Comparison of ENCODE assay signal across 8 mouse cellular contexts in the genomic region with DNA sequence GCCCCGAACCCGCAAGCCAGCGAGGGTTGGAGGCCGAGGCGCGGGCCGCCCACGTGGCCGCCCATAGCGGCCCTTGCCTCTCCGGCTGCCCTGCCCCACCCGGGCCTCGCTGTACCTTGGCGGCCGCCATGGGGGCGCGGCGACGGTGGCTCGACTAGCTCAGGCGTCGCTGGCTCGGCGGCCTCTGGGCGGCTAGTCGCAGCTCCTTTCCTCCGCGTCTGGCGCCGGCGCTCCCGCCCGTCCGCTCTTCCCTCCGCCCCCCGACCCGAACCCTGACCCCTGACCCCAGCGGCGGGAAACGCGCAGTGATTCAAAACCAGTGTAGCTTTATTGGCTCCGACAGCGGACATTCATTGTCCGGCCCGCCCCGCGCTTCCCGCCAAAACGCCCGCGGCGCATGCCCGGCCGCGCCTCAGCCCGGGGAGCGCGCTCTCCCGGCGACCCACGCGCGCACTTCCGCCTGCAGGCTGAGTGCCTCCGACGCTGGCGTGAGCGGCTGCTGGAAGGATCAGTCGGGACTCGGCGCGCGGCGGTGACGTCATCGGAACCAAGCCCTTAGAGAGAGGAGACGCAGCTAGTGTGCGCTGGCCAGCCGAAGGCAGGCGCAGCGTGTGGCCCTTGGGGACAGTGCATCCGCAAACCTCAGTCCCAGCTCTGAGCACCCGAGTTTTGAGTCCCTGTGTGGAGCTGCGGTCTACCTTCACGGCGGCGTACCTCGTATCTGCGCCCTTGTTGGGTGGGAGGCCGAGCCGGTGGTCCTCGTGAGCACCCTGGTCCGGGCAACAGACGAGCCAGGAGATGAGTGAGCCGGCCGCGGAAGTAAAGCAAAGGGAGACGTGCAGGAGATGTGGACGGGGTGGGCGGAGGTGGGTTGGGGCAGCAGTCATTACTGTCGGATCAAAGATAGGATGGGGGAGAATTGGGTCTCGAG. TPM values are rescaled to one million over a fixed set of nuclear protein-coding genes. Genes with fewer than 3 reads are reported as not detected.
DNase-seq lines count a peak whose midpoint lies in the region; ATAC-seq and TF ChIP-seq lines count a peak whose summit lies in the region.

A gene (plus strand): TSS at position 247 of the 931 bp plus-strand sequence.
A gene (minus strand): TSS at position 300 of the 931 bp plus-strand sequence.

- WGBS in forebrain, embryonic 12.5 days = under 1% methylated on average over 100 of the region's 102 CpGs
- under 1% methylated on average over 95 of the region's 102 CpGs for WGBS in heart, postnatal 0 days
- under 1% methylated on average over 96 of the region's 102 CpGs for WGBS in liver, embryonic 16.5 days (ENCODE audit: insufficient replicate concordance)
- WGBS in neural tube, embryonic 13.5 days = under 1% methylated on average over 102 of the region's 102 CpGs

- peak within 1 kb of the TSS; percentile 94 for H3K27ac ChIP-seq in forebrain, embryonic 12.5 days
- H3K27ac ChIP-seq in heart, postnatal 0 days (ENCODE audit: low read depth) = peak within 1 kb of the TSS; percentile 90
- H3K27ac ChIP-seq in liver, embryonic 16.5 days (ENCODE audit: low read length) = peak within 1 kb of the TSS; percentile 90
- peak within 1 kb of the TSS; percentile 95 for H3K27ac ChIP-seq in neural tube, embryonic 13.5 days (replicated peaks)
- peak within 1 kb of the TSS; percentile 86 for H3K27ac ChIP-seq in testis, adult 2 months (ENCODE audit: control insufficient read depth, insufficient read depth, low read depth, low read length)

- no peaks in the 10 kb centered on the region for H3K27me3 ChIP-seq in E14TG2a.4 (ENCODE audit: insufficient read depth, low read length)
- no peaks in the 10 kb centered on the region for H3K27me3 ChIP-seq in forebrain, embryonic 12.5 days
- no peaks in the 10 kb centered on the region for H3K27me3 ChIP-seq in heart, postnatal 0 days (ENCODE audit: control insufficient read depth, insufficient read depth, low read length)
- no peaks in the 10 kb centered on the region for H3K27me3 ChIP-seq in liver, embryonic 16.5 days (ENCODE audit: control insufficient read depth, insufficient read depth, low read depth, low read length)
- H3K27me3 ChIP-seq in neural tube, embryonic 13.5 days = no peaks in the 10 kb centered on the region
- no peaks in the 10 kb centered on the region for H3K27me3 ChIP-seq in testis, adult 2 months (ENCODE audit: control insufficient read depth, insufficient read depth, low read length)

- peak; percentile 95 for ATAC-seq in forebrain, embryonic 12.5 days (ENCODE audit: low FRiP score)
- peak; percentile 94 for ATAC-seq in heart, postnatal 0 days (ENCODE audit: insufficient read depth, low read depth)
- ATAC-seq in liver, embryonic 16.5 days (ENCODE audit: low read depth) = peak; percentile 92
- peak; percentile 98 for ATAC-seq in neural tube, embryonic 13.5 days (ENCODE audit: low read depth)

- TF ChIP-seq POLR2A in testis, adult 2 months (IDR thresholded peaks at IDR 0.05; ENCODE audit: control insufficient read depth, low read depth, low read length) = peak; percentile 52

- no peaks in the 10 kb centered on the region for H3K9me3 ChIP-seq in E14TG2a.4 (ENCODE audit: low read length)
- H3K9me3 ChIP-seq in forebrain, embryonic 12.5 days = no peaks in the 10 kb centered on the region
- H3K9me3 ChIP-seq in heart, postnatal 0 days (replicated peaks; ENCODE audit: control insufficient read depth, low read length) = no peaks in the 10 kb centered on the region
- H3K9me3 ChIP-seq in liver, embryonic 16.5 days (replicated peaks; ENCODE audit: control insufficient read depth, low read length) = no peaks in the 10 kb centered on the region
- H3K9me3 ChIP-seq in neural tube, embryonic 13.5 days = no peaks in the 10 kb centered on the region

- H3K4me3 ChIP-seq in E14TG2a.4 (replicated peaks; ENCODE audit: low read length) = peak within 1 kb of the TSS; percentile 97
- peak within 1 kb of the TSS; percentile 95 for H3K4me3 ChIP-seq in forebrain, embryonic 12.5 days (replicated peaks)
- peak within 1 kb of the TSS; percentile 88 for H3K4me3 ChIP-seq in heart, postnatal 0 days (ENCODE audit: low read depth, low read length)
- peak within 1 kb of the TSS; percentile 93 for H3K4me3 ChIP-seq in liver, embryonic 16.5 days (ENCODE audit: low read depth, low read length)
- peak within 1 kb of the TSS; percentile 89 for H3K4me3 ChIP-seq in neural tube, embryonic 13.5 days
- peak within 1 kb of the TSS; percentile 95 for H3K4me3 ChIP-seq in testis, adult 2 months (ENCODE audit: control insufficient read depth, low read depth, low read length)

- peaks cover 79% of the 10 kb centered on the region for H3K36me3 ChIP-seq in E14TG2a.4 (ENCODE audit: insufficient read depth, low read length)
- peaks cover 70% of the 10 kb centered on the region for H3K36me3 ChIP-seq in forebrain, embryonic 12.5 days (replicated peaks)
- peaks cover 62% of the 10 kb centered on the region for H3K36me3 ChIP-seq in heart, postnatal 0 days (replicated peaks; ENCODE audit: control insufficient read depth, insufficient read depth, low read length)
- H3K36me3 ChIP-seq in liver, embryonic 16.5 days (ENCODE audit: control insufficient read depth, insufficient read depth) = peaks cover 48% of the 10 kb centered on the region
- peaks cover 67% of the 10 kb centered on the region for H3K36me3 ChIP-seq in neural tube, embryonic 13.5 days
- no peaks in the 10 kb centered on the region; the same call in 1 of the 2 replicates for H3K36me3 ChIP-seq in testis, adult 2 months (ENCODE audit: control insufficient read depth, insufficient read depth, low read length)

- H3K4me2 ChIP-seq in forebrain, embryonic 12.5 days = peak within 1 kb of the TSS; percentile 83
- H3K4me2 ChIP-seq in heart, postnatal 0 days (ENCODE audit: low read depth, low read length) = peak within 1 kb of the TSS; percentile 88
- H3K4me2 ChIP-seq in liver, embryonic 16.5 days (ENCODE audit: low read depth, low read length) = peak within 1 kb of the TSS; percentile 97
- peak within 1 kb of the TSS; percentile 91 for H3K4me2 ChIP-seq in neural tube, embryonic 13.5 days

- H3K4me1 ChIP-seq in E14TG2a.4 (replicated peaks; ENCODE audit: low read depth, low read length) = peaks cover 72% of the 10 kb centered on the region
- peaks cover 47% of the 10 kb centered on the region for H3K4me1 ChIP-seq in forebrain, embryonic 12.5 days
- peaks cover 20% of the 10 kb centered on the region for H3K4me1 ChIP-seq in heart, postnatal 0 days (ENCODE audit: control insufficient read depth, insufficient read depth)
- peaks cover 32% of the 10 kb centered on the region for H3K4me1 ChIP-seq in liver, embryonic 16.5 days (ENCODE audit: control insufficient read depth, low read depth, low read length)
- H3K4me1 ChIP-seq in neural tube, embryonic 13.5 days (replicated peaks) = peaks cover 52% of the 10 kb centered on the region
- peaks cover 7% of the 10 kb centered on the region for H3K4me1 ChIP-seq in testis, adult 2 months (ENCODE audit: control insufficient read depth, insufficient read depth, low read length)

- peak; percentile 98 for DNase-seq in c-Kit-positive CD71-positive TER-119-positive erythroid progenitor cells, embryonic 14.5 days (ENCODE audit: low spot score)
- peak; percentile 97 for DNase-seq in heart, postnatal 0 days (ENCODE audit: low spot score)
- peak; percentile 99 to 100 for DNase-seq in kidney, postnatal 4 days

- no peak for TF ChIP-seq CTCF in E14TG2a.4 (conservative IDR thresholded peaks at IDR 0.05; ENCODE audit: low read length)
- TF ChIP-seq CTCF in heart, postnatal 0 days (IDR thresholded peaks at IDR 0.05; ENCODE audit: low read depth) = no peak
- no peak for TF ChIP-seq CTCF in testis, adult 2 months (IDR thresholded peaks at IDR 0.05; ENCODE audit: control insufficient read depth, insufficient read depth, insufficient replicate concordance, low read depth, low read length)

- H3K9ac ChIP-seq in forebrain, embryonic 12.5 days = peak within 1 kb of the TSS; percentile 97
- peak within 1 kb of the TSS; percentile 81 for H3K9ac ChIP-seq in heart, postnatal 0 days (replicated peaks; ENCODE audit: low read depth, low read length)
- H3K9ac ChIP-seq in liver, embryonic 16.5 days (ENCODE audit: low read depth, low read length) = peak within 1 kb of the TSS; percentile 90
- peak within 1 kb of the TSS; percentile 92 for H3K9ac ChIP-seq in neural tube, embryonic 13.5 days

- peak; percentile 94; the same call in 1 of the 2 replicates for TF ChIP-seq EP300 in heart, postnatal 0 days (IDR thresholded peaks at IDR 0.05; ENCODE audit: low read depth)

RNA-seq across cellular contexts. Expression of the first gene that starts in this region (rescaled TPM):
- 111 and 118 TPM in 2 replicates for polyA plus RNA-seq in forebrain, embryonic 12.5 days (2016; fragmentation: Nextera tagmentation; extraction: Ambion mirVana)
- total RNA-seq in heart, postnatal 0 days (2014; rRNA removed; ENCODE audit: low replicate concordance) = 27.2 and 30.6 TPM in 2 replicates
- polyA plus RNA-seq in heart, postnatal 0 days (2015; fragmentation: Nextera tagmentation; extraction: Ambion mirVana) = 31.6 and 33.9 TPM in 2 replicates
- polyA plus RNA-seq in liver, embryonic 16.5 days (2015; fragmentation: Nextera tagmentation; extraction: Ambion mirVana) = 46.7 and 47.0 TPM in 2 replicates
- polyA plus RNA-seq in neural tube, embryonic 13.5 days (2015; fragmentation: Nextera tagmentation; extraction: Ambion mirVana) = 89.1 and 92.0 TPM in 2 replicates
- polyA plus RNA-seq in testis, adult 2 months (2012; rRNA removed) = 23.5 and 24.9 TPM in 2 replicates

RNA-seq across cellular contexts. Expression of the second gene that starts in this region (rescaled TPM):
- polyA plus RNA-seq in forebrain, embryonic 12.5 days (2016; fragmentation: Nextera tagmentation; extraction: Ambion mirVana) = 983 and 1,008 TPM in 2 replicates
- total RNA-seq in heart, postnatal 0 days (2014; rRNA removed; ENCODE audit: low replicate concordance) = 51.3 and 65.1 TPM in 2 replicates
- polyA plus RNA-seq in heart, postnatal 0 days (2015; fragmentation: Nextera tagmentation; extraction: Ambion mirVana) = 210 and 213 TPM in 2 replicates
- 188 and 217 TPM in 2 replicates for polyA plus RNA-seq in liver, embryonic 16.5 days (2015; fragmentation: Nextera tagmentation; extraction: Ambion mirVana)
- polyA plus RNA-seq in neural tube, embryonic 13.5 days (2015; fragmentation: Nextera tagmentation; extraction: Ambion mirVana) = 432 and 457 TPM in 2 replicates
- 64.4 and 76.0 TPM in 2 replicates for polyA plus RNA-seq in testis, adult 2 months (2012; rRNA removed)

Comparison
In these comparisons a context has a peak if more than half of its experiments do, and no peak if none do; other contexts are left out.
1. Peak in every context shown above with its lines: DNase-seq, ATAC-seq, H3K4me3 ChIP-seq and H3K27ac ChIP-seq.